Mouse (Mus musculus): ENCODE data around the gene Triap1. TPM values are rescaled to one million over a fixed set of nuclear protein-coding genes. Genes with fewer than 3 reads are reported as not detected.
"Not testable (repeated sequence)": the region's sequence is repeated elsewhere in the genome, so short reads cannot be mapped to it uniquely, and the experiment has no call there.

Gene Triap1
- 51.7 and 57.6 TPM in 2 replicates for polyA plus RNA-seq (2015; fragmentation: Nextera tagmentation; extraction: Ambion mirVana)

GRCm38 (mm10) chr5:115340577-115341313, at the start of gene Triap1, which contains the start of gene Gatc:
TSS of gene Triap1 (plus strand) at chr5:115341225.
TSS of gene Gatc (minus strand) at chr5:115341178.
- Histone ChIP-seq H3K36me3 (peaks cover 51% of the 10 kb centered on the region), H3K9me3 (no peaks in the 10 kb centered on the region), H3K4me3 (peak within 1 kb of the TSS; percentile 88), H3K9ac (peak within 1 kb of the TSS; percentile 92), H3K27me3 (no peaks in the 10 kb centered on the region), H3K27ac (peak within 1 kb of the TSS; percentile 93), H3K4me1 (replicated peaks) (peaks cover 26% of the 10 kb centered on the region), H3K4me2 (peak within 1 kb of the TSS; percentile 77)
- ATAC-seq (ENCODE audit: low FRiP score) = peak; percentile 88
- under 1% methylated on average over 62 of the region's 62 CpGs for WGBS

- Histone ChIP-seq H3K9ac (no peak overlapping the region), H3K4me2 (no peak overlapping the region), H3K4me3 (no peak overlapping the region), H3K27me3 (no peaks in the 10 kb centered on the region), H3K27ac (no peak overlapping the region), H3K4me1 (replicated peaks) (peaks cover 22% of the 10 kb centered on the region), H3K9me3 (no peaks in the 10 kb centered on the region), H3K36me3 (peaks cover 91% of the 10 kb centered on the region)
- no peak for ATAC-seq (ENCODE audit: low FRiP score)
- 90% methylated on average over 8 of the region's 8 CpGs for WGBS
These were observed 46.9 kb upstream of the Triap1 start for GRCm38 (mm10) chr5:115294173-115294572.

- Histone ChIP-seq H3K4me2 (no peak overlapping the region), H3K4me3 (no peak overlapping the region), H3K27ac (0 out of 2 replicates have a peak overlapping the region, but pooled peaks have one; percentile 25), H3K36me3 (peaks cover 71% of the 10 kb centered on the region), H3K27me3 (no peaks in the 10 kb centered on the region), H3K4me1 (replicated peaks) (peaks cover 32% of the 10 kb centered on the region), H3K9me3 (no peaks in the 10 kb centered on the region), H3K9ac (no peak overlapping the region)
- no peak for ATAC-seq (ENCODE audit: low FRiP score)
- WGBS = 84% methylated on average over 10 of the region's 10 CpGs
These were observed 44.7 kb upstream of the Triap1 start for GRCm38 (mm10) chr5:115296347-115296746.

GRCm38 (mm10) chr5:115300035-115300744, 40.8 kb upstream of the Triap1 start:
- peak; percentile 60 for ATAC-seq (ENCODE audit: low FRiP score)
- no peaks in the 10 kb centered on the region for H3K9me3 ChIP-seq
- peak overlapping the region; percentile 96 for H3K27ac ChIP-seq
- H3K4me2 ChIP-seq = peak overlapping the region; percentile 74
- peaks cover 7% of the 10 kb centered on the region; the same call in 1 of the 2 replicates for H3K27me3 ChIP-seq
- H3K4me3 ChIP-seq = peak overlapping the region; percentile 86
- WGBS = under 1% methylated on average over 46 of the region's 46 CpGs
- peaks cover 38% of the 10 kb centered on the region for H3K36me3 ChIP-seq
- peak overlapping the region; percentile 90 for H3K9ac ChIP-seq
- H3K4me1 ChIP-seq (replicated peaks) = peaks cover 39% of the 10 kb centered on the region

GRCm38 (mm10) chr5:115300792-115301614, 40.0 kb upstream of the Triap1 start, which contains the start of gene Dynll1:
TSS of gene Dynll1 (minus strand) at chr5:115300999.
- WGBS = under 1% methylated on average over 56 of the region's 66 CpGs
- H3K9me3 ChIP-seq = no peaks in the 10 kb centered on the region
- peaks cover 39% of the 10 kb centered on the region for H3K4me1 ChIP-seq (replicated peaks)
- peak within 1 kb of the TSS; percentile 84 for H3K4me2 ChIP-seq
- H3K4me3 ChIP-seq = peak within 1 kb of the TSS; percentile 86
- H3K27me3 ChIP-seq = peaks cover 7% of the 10 kb centered on the region; the same call in 1 of the 2 replicates
- peak; percentile 97 for ATAC-seq (ENCODE audit: low FRiP score)
- peak within 1 kb of the TSS; percentile 90 for H3K9ac ChIP-seq
- H3K36me3 ChIP-seq = peaks cover 30% of the 10 kb centered on the region
- peak within 1 kb of the TSS; percentile 96 for H3K27ac ChIP-seq

- peaks cover 39% of the 10 kb centered on the region for H3K4me1 ChIP-seq (replicated peaks)
- ATAC-seq (ENCODE audit: low FRiP score) = peak; percentile 0; the same call in 1 of the 2 replicates
These were observed 39.4 kb upstream of the Triap1 start for GRCm38 (mm10) chr5:115301615-115302014.

GRCm38 (mm10) chr5:115302190-115302589, 38.8 kb upstream of the Triap1 start:
- Histone ChIP-seq H3K4me2 (peak overlapping the region; percentile 84; the same call in 1 of the 2 replicates), H3K4me1 (replicated peaks) (peaks cover 34% of the 10 kb centered on the region), H3K9ac (peak overlapping the region; percentile 72; the same call in 1 of the 2 replicates), H3K36me3 (peaks cover 18% of the 10 kb centered on the region)
- H3K27ac ChIP-seq; H3K27me3 ChIP-seq; H3K4me3 ChIP-seq; ATAC-seq (ENCODE audit: low FRiP score); H3K9me3 ChIP-seq: not testable (repeated sequence)
- WGBS = 87% methylated on average over 7 of the region's 7 CpGs

More at GRCm38 (mm10) chr5:115301615-115302014, 39.4 kb upstream of the Triap1 start:
- peak overlapping the region; percentile 84 for H3K4me2 ChIP-seq
- H3K9ac ChIP-seq = peak overlapping the region; percentile 72
- no peaks in the 10 kb centered on the region for H3K9me3 ChIP-seq
- peak overlapping the region; percentile 76; the same call in 1 of the 2 replicates for H3K27ac ChIP-seq
- 28% methylated on average over 13 of the region's 13 CpGs for WGBS
- H3K27me3 ChIP-seq = peaks cover 7% of the 10 kb centered on the region; the same call in 1 of the 2 replicates
- H3K4me3 ChIP-seq = peak overlapping the region; percentile 86
- H3K36me3 ChIP-seq = peaks cover 24% of the 10 kb centered on the region

GRCm38 (mm10) chr5:115312354-115312753, 28.7 kb upstream of the Triap1 start:
- 80% methylated on average over 4 of the region's 4 CpGs for WGBS
- Histone ChIP-seq H3K4me3 (no peak overlapping the region), H3K4me2 (no peak overlapping the region), H3K36me3 (no peaks in the 10 kb centered on the region; the same call in 1 of the 2 replicates), H3K9me3 (no peaks in the 10 kb centered on the region), H3K27ac (no peak overlapping the region), H3K4me1 (replicated peaks) (peaks cover 20% of the 10 kb centered on the region), H3K27me3 (no peaks in the 10 kb centered on the region; the same call in 1 of the 2 replicates), H3K9ac (no peak overlapping the region)
- no peak for ATAC-seq (ENCODE audit: low FRiP score)

GRCm38 (mm10) chr5:115312816-115313667, 28.0 kb upstream of the Triap1 start:
- Histone ChIP-seq H3K4me2 (no peak overlapping the region), H3K9me3 (no peaks in the 10 kb centered on the region), H3K27me3 (no peaks in the 10 kb centered on the region; the same call in 1 of the 2 replicates), H3K4me3 (no peak overlapping the region), H3K27ac (0 out of 2 replicates have a peak overlapping the region, but pooled peaks have one; percentile 30), H3K4me1 (replicated peaks) (peaks cover 27% of the 10 kb centered on the region), H3K36me3 (no peaks in the 10 kb centered on the region; the same call in 1 of the 2 replicates), H3K9ac (no peak overlapping the region)
- ATAC-seq (ENCODE audit: low FRiP score) = no peak
- 85% methylated on average over 10 of the region's 10 CpGs for WGBS

- H3K4me3 ChIP-seq = no peak overlapping the region
- no peaks in the 10 kb centered on the region for H3K9me3 ChIP-seq
- 0 out of 2 replicates have a peak overlapping the region, but pooled peaks have one; percentile 13 for H3K9ac ChIP-seq
- 56% methylated on average over 5 of the region's 5 CpGs for WGBS
- ATAC-seq (ENCODE audit: low FRiP score) = no peak
- H3K4me2 ChIP-seq = no peak overlapping the region
- 0 out of 2 replicates have a peak overlapping the region, but pooled peaks have one; percentile 30 for H3K27ac ChIP-seq
- no peaks in the 10 kb centered on the region for H3K27me3 ChIP-seq
- H3K36me3 ChIP-seq = no peaks in the 10 kb centered on the region; the same call in 1 of the 2 replicates
- peaks cover 32% of the 10 kb centered on the region for H3K4me1 ChIP-seq (replicated peaks)
These were observed 27.4 kb upstream of the Triap1 start for GRCm38 (mm10) chr5:115313668-115313943.
